Mouse (Mus musculus) T-helper 1 cell (primary cell): Measurements from ENCODE around the gene Minos1.

ENCODE experiments used
- in situ Hi-C: fragments of 300-600 bp; cut with MboI, MseI; formaldehyde crosslinking; loops from one replicate; pipeline ENCODE4 v1.15.1; 2025; ENCODE audit warnings: high pct_unique_total_duplicates

The Minos1 gene

DNA sequence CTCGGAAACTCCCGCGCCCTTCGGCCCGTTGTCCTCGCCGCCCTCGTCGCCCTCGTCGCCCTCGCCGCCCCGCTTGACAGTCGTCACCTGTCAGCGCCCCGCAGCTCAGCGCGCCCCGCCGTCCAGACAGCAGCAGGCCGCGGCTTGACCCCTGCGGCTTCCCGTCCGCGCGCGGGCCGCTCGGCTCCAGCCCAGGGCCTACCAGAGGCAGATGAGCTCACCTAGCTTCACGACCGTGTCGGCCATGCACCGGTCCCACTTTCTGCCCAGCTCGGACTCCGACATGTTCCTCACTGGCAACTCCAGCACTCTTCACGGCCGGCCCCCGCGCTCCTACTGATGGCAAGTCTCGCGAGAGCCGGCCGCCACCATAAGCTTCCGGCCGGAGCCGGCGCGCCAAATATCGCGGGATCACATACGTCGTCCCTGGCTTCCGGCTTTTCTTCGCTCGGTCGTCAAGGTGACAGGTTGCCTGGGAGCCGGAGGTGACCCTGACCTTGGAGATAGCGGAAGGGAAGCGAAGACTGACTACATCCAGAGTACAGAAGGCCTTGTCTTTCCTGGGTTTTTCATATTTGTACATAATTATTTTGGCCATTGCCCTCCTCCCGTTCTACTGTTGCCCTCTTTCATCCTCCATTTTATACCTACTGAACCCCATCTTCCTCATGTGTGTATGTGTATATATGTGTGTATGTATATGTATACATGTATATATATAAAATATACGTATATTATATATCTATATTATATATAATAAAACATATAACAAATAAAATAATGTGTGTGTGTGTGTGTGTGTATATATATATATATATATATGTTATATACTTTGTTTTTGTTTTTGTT lies at the start of gene Minos1:
Minos1 (minus strand) TSS at position 413 of the 849 bp plus-strand sequence.
- in situ Hi-C loops: no loop called here

DNA sequence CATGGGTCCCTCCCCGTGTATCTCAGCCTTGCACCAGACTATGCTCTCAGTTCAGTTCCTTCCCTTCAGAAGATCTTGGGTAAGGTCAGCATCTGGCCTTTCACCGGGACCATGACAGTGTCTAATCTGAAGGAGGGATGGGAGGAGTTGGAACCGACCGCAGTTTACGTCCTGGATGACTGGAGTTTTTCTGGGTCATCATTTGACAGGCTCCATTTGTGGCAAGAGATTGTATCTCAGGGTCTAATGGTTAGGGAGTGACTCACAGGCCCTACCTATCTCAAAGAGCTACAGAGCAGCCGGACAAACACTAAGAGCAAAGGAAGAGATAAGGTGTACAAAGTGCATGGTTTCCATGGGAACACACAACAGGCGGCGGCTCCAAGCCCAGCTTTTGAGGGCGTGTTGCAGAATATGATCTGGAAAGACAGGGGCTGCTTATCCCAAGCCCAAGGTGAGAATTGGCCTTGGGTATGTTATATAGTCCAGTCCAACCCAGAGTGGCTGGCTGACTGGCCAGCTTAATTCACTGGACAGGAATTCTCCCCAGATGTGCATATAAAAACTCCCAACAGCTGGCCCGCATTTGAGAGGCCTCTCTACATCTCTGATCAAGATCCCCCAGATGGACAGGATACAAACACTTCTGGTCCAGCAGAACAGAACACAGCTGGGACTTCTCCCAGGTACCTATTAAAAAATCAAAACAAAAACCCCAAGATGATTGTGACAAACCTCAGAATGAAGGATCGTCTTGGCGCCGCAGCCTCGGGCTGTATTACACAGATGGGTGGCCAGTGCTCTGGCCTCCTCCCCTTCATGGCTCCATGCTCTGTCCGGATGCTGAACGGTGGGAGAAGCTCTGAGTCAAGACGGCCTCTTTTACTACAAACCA lies 49.1 kb upstream of the Minos1 start:
- in situ Hi-C loops: no loop called here

DNA sequence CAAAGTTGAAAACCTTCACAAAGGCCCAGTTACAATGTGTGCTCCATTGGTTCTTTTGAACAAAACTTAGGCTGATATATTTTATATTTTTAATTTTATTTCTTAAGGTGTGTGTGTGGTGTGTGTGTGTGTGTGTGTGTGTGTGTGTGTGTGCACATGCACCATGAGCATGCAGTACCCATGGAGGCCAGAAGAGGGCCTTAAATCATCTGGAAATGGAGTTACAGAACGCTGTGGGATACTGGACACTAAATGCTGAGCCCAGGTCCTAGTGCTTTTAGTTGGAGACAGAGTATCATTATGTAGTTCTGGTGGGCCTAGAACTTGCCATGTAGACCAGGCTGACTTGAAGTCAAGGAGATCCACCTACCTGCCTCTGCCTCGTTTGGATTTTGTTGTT lies 48.3 kb upstream of the Minos1 start:
- in situ Hi-C loops: no loop called here

DNA sequence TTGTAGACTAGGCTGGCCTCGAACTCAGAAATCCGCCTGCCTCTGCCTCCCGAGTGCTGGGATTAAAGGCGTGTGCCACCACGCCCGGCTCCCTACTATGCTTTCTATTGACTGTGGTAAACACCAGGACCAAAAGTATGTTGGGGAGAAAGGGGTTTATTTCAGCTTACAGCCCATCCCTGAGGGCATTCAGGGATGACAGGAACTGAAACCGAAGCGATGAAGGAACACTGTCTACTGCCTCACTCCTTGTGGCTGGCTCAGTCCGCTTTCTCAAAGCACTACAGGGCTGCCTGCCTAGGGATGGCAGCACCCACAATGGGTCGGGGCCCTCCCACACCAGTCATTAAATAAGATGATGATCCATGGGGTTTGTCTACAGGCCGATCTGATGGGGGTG lies 47.5 kb upstream of the Minos1 start:
- in situ Hi-C loops: no loop called here

DNA sequence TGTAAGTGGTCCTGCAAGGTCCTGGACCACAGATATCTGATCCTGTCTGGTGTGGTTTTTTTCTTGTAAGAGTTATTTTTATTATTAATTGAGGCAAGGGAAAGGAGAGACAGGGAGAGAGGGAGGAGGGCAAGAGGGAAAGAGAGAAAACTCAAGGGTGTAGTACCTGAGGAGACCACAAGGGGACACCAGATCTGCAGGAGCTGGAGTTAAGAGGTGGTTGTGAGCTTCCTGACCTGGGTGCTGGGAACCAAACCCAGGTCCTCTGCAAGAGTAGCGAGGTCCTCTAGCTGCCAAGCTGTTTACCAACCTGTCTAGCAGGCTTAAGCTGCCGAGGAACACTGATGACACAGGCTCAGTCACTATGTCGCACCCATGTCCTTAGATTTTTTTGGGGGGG lies 47.0 kb upstream of the Minos1 start:
- in situ Hi-C loops: no loop called here

DNA sequence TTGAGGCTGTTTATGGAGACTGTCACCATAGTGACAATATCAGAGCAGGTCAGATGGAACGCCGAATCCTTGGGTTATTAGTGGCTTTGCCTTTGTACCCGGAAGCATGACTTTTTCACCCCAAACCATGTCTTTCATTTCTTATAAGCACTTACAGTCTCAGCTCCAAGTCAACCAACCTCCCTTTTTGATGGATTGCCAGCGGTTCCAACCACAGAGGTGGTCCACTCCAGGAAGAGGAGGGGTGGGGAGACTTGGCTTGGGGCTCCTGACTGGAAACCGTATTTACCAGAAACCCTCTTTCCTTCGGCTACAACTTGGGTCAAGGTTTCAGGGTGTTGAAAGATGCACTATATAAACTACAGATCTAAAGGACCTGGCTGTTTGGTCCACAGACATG lies 45.1 kb upstream of the Minos1 start:
- in situ Hi-C loops: no loop called here

DNA sequence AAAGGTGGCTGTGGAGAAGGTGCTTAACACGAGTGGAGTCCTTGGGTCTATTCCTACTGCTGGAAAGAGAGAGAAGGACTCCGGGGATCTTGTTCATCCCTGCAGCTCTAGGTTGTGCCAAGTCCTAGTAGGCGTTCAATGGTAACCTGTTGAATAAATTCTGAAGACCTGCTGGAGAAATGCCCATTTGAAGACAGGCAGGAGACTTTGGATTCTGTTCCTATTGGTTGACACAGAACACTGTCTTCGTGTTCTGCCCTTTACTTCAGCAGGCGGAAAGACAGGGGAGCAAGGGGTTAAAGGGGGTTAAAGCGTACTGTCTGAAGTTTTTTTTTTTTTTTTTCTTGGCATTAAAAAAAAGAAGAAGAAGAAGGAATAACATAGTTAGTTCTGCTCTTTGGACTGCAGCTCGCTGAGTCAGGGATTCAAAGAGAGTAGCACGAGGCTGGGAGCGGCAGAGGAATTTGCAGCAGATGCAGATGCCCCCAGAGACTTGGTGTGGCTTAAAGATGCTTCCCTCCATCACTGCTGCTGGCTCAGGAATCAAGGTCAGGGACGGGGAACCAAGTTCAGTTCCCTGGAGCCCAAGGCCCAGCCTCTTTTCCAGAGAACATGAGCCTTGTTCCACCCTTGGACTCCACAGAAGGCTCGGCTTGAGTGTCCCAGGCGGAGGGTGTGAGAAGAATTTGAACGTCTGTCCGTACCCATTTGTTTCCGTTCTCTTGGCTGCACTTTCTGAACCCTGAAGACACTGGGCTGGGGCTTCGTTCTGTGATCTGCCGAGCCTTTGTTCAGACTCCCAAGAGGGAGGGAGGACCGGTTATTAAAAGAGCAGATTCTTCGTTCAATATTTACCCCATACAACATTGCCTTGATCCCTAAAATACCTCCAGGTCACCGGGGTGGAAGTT lies 44.4 kb upstream of the Minos1 start:
- in situ Hi-C loops: no loop called here

DNA sequence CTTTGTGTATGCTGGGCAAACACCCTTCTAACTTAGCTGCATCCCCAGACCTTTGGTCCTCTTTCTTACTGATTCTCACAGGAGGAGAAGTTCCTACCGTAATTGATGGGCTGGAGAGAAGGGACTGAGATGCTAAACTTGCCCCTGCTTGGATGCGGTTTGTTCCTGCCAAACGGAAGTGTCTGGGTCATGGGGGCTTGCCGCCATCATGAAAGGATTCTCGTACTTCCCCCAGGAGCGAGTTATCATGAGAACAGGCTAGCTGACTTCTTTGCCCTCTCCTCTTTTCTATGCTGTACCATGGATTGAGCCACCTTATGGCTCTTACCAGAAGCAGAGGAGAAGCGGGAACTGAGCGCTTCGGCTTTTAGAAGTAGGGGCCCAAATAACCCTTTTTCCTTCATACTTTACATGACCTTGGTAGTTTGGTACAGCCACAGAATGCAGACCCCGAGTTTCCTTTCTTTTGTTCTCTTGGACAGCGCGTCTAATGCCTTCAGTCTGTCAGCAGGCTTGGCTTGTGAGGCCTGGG lies 38.9 kb upstream of the Minos1 start:
- in situ Hi-C loops: loop anchor here (5.0 kb wide), 1 partner anchor 423 kb away; no protein-coding TSS in a partner anchor

DNA sequence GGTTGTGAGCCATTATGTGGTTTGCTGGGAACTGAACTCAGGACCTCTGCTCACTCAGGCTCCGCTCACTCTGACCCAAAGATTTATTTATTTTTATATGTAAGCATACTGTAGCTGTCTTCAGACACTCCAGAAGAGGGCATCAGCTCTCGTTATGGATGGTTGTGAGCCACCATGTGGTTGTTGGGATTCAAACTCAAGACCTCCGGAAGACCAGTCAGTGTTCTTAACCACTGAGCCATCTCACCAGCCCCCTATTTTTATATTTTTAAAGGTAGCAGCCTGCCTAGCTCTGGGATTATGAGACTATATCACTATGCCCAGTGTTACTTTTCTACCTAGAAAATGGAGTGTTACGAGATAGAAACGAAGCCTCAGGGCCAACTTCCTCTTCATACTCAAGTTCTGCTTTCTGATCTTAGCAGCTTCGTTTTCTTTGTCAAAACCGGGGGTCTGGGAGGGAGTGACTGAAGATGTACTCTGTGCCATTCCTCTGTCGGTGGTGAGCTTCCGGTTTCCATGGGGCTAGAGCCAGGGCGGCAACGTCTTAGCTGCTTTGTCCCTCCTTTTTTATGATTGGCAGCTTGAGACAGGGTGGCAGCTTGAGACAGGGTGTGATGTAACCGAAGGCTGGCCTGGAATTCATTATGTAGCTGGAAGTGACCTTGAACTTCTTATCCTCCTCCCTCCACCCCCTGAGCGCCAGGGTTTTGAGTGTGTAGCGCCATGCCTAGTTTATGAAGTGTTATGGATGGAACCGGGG lies 38.3 kb upstream of the Minos1 start:
- in situ Hi-C loops: loop anchor here (5.0 kb wide), 1 partner anchor 422 kb away; no protein-coding TSS in a partner anchor

DNA sequence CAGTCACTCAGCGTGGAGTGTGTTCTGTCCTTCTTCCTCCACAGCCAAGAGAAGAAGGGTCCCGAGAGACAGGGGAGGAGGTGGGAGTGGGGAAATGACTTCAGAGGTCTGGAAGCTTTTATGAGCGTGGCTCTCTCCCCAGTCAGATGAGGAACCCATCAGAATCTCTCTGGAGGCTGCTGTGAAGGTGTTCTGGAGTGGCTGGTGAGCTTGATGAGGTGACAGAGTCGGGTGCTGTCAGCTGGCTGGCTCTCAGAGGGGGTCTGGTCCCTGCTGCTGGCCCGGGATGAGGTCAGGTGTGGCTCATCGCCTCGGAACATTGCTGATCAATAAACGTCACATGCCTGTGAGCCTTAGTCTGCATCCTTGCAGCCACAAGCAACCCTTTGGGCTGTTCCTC lies 36.2 kb upstream of the Minos1 start:
- in situ Hi-C loops: loop anchor here (5.0 kb wide), 1 partner anchor 420 kb away; no protein-coding TSS in a partner anchor

DNA sequence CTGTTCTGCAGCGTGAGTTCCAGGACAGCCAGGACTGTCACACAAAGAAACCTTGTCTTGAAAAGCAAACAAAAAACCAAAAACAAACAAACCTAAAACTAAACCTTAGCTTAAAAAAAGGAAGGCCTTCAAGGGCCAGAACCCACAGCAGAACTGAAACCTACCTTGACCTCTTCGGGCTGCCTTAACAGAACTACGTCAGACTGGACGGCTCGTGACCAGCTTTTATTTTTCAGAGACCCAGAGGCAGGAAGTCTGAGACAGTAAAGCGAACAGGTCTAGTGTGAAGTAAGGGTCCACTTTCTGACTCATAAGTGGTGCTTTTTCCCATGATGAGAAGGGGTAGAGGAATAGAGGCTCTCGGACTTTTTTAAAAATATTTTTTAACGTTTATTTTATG lies 35.3 kb upstream of the Minos1 start:
- in situ Hi-C loops: loop anchor here (5.0 kb wide), 1 partner anchor 419 kb away; no protein-coding TSS in a partner anchor

DNA sequence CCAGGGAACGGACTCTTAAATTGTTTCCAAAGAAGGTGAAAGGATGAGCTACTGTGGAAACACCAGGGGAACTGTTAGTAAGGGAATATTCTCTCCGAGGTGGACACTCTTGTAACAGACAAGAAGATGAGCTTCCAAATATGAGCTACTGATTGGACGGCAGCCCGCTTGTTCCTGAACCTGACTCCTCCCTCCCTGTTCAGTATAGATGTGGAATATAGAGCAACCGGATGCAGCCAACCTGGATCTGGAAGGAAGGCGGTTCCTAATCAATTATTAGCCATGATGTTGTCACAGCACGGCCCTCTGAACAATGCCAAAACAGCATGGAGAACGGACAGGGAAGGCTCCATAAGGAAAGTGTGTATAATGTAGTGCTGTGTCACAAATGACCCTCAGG lies 34.3 kb upstream of the Minos1 start:
- in situ Hi-C loops: loop anchor here (5.0 kb wide), 1 partner anchor 418 kb away; no protein-coding TSS in a partner anchor

DNA sequence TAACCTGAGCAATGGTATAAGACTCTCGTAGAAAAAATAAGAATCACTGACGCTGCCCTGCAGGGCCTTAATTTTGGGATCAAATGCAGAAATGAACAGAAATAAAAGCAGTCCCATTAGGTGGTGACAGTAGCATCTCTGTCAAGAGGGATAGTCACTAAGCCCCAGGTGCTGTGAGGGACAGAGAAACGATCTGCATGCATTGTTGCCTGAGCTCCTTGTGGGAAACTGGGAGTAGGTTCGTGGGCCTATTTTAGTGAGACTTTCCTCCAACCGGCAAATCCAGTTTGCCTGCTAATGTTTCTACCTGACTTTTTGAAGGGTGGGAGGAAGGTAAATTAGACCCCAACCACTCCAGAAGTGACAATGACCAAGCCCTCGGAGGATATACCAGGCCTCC lies 33.2 kb upstream of the Minos1 start:
- in situ Hi-C loops: no loop called here

DNA sequence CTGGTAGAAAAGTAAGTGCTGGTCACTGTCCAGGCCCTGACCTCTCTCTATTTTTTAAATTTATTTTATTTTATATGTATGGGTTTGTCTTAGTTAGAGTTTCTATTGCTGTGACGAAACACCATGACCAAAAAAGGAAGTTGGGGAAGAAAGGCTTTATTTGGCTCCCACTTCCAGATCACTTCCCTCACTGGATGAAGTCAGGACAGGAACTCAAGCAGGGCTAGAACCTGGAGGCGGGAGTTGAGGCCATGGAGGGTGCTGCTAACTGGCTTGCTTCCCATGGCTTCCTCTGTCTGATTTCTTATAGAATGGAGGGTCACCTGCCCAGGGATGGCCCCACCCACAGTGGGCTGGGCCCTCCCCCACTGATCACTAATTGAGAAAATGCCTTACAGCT lies 30.2 kb upstream of the Minos1 start:
- in situ Hi-C loops: no loop called here

DNA sequence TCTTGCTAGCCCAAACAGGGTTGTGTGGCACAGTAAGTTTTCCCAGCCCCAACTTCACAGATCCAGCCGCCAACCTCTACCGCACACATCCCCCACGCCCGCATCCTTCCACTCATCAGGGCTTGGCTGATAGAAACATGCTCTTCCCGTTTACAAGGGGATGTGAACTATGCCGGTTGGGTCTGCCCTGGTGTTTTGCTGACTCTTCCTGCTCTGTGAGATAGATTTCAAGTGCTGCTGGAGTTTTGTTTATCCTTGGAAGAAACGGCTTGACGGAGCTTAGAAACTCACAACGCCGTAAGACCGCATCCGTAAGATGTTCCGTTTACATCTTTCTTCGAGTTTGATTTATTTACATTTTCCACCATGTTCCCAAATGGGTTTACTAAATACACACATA lies 27.4 kb upstream of the Minos1 start:
- in situ Hi-C loops: no loop called here

DNA sequence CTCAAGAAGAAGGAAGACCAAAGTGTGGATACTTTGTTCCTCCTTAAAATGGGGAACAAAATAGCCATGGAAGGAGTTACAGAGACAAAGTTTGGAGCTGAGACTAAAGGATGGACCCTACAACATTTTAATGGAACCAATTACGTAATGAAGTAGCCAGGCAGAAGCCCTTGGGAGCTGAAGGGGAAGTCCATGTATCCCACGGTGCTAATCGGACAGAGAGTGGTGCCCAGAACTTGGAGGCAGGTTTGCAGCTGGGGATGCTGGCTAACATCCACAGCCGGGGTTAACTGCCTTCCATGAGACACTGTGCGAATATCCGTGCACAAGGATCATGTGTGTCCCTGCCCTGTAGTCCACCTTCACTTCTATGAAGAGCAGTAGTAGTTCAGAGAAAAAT lies 25.6 kb upstream of the Minos1 start:
- in situ Hi-C loops: no loop called here

DNA sequence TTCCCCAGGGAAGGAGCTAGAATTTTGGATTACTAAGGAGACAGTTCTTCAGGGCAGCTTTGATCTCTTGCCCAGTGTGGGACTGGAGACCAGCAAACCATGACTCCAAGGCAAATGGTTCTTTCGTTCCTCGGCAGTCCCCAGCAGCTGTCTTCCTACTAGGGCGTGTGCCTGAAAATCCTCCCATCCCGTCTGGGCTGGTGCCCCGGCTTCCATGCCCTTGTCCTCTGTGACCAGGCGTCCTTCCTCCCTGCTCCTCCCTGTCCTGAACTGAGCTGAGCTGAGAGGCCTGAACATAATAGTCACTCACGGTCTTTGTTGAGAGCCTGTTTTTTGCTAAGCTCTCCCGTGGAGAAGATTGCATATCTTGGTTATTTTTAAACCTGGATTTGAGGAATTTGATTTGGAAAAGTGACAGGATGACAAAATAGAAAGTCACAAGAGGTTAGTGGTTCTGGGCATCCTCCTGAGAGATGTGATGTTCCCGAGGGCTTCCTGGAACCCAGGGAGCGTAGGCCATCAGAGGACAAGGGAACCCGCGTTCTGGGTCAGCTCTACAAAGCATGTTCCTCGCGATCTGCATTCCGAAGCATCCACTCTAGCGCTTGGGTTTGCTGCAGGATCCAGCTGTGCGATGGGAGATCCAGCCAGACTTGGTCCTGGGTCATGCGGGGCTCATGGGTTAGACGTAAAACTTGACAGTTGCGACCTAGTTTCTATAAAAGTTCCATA lies 23.8 kb upstream of the Minos1 start:
- in situ Hi-C loops: no loop called here

DNA sequence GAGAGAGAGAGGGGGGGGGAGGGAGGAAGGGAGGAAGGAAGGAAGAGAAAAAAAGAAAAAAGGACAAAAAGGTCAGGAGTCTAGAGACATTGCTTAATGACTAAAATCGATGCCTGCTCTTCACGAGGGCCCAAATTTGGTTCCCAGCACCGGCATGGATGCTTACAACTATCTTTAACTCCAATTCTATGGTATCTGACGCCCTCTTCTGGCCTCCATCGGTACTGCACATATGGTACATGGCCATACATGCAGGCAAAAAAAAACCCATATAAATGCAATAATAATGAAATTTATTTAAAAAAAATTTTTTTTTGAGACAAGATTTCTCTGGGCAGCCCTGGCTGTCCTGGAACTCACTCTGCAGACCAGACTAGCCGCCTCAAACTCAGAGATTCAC lies 20.5 kb upstream of the Minos1 start:
- in situ Hi-C loops: no loop called here

DNA sequence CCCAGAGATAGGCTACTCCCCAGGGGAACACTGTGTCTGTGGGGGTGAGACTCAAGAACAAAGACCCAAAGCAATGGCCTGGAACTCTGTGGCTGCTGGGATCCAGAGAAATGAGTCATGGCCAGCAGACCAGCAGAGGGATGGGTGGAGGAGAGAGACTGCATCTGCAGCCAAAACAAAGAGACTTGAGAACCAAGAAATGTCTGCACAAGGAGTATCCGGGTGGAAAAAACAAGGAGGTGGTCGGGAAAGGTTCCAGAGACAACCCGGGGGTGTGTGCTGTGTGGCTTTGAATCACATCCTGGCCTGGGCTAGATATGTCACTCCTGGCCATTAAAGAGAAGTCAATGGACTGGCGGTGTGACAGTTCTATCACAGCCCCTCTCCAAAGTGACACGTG lies 15.8 kb upstream of the Minos1 start:
- in situ Hi-C loops: no loop called here

DNA sequence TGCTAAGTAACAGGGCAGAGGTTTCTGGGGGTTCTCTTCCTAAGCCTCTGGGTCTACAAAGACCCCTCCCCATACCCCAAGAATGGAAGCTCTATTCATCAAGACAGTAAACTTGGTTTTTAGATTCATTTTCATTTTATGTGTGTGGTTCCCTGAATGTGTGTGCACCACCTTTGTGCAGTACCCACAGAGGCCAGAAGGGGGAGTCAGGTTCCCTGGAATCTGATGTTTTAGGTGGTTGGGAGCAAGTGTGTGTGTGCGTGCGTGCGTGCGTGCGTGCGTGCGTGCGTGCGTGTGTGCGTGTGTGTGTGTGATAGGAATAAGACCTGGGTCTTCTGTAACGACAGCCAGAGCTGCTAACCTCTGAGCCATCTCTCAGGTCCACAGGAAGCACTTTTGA lies 14.2 kb upstream of the Minos1 start:
- in situ Hi-C loops: no loop called here
